In the genomic region with DNA sequence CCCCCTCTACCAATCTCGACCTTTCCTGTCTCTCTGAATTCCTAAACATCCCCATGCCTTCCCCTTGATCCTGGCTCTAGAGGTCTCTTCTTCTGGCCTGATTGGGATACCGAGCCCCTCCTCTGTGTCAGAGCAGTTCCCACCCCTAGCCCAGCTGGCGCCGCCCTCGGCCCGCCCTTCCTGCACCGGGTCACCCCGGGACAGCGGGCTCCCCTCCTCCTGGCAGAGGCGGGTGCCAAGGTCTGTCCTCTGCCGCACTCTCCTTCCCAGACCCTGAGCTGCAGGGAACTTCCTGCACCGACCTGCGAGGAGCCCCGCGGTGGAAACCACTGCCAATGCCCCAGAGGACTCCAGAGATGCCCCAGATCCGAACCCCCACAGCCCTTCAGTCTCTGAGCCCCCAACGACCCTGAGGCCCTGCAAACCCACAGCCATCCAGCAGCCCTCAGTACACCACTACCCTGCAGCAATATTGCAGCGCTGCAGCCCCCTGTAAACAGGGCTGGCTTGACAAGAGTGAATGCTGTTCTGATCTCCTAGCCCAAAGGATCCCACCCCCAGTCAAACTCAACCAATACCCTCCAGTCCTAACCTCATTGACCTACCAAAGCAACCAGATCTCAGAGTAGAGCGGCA, we compare ENCODE assay signal across 8 mouse cellular contexts. TPM values are rescaled to one million over a fixed set of nuclear protein-coding genes. Genes with fewer than 3 reads are reported as not detected.
A peak's percentile ranks its signal among the peaks of the same experiment; 100 is the strongest.
DNase-seq lines count a peak whose midpoint lies in the region; TF ChIP-seq lines count a peak whose summit lies in the region.

No protein-coding gene starts in this region.

- no peak overlapping the region for H3K27ac ChIP-seq in cerebellum, adult 2 months (ENCODE audit: insufficient read depth, low read length)
- peak overlapping the region; percentile 69; the same call in 1 of the 2 replicates for H3K27ac ChIP-seq in hindbrain, embryonic 10.5 days
- H3K27ac ChIP-seq in small intestine, adult 2 months (ENCODE audit: insufficient read depth, low read depth, low read length) = no peak overlapping the region

- H3K4me3 ChIP-seq in cerebellum, adult 2 months (replicated peaks; ENCODE audit: insufficient read depth, low read depth, low read length) = no peak overlapping the region
- peak overlapping the region; percentile 40 for H3K4me3 ChIP-seq in hindbrain, embryonic 10.5 days
- H3K4me3 ChIP-seq in small intestine, adult 2 months (ENCODE audit: low read depth, low read length) = peak overlapping the region; percentile 18

- H3K36me3 ChIP-seq in hindbrain, embryonic 10.5 days = no peaks in the 10 kb centered on the region
- no peaks in the 10 kb centered on the region for H3K36me3 ChIP-seq in small intestine, adult 2 months (ENCODE audit: control insufficient read depth, insufficient read depth, low read length)

- no peaks in the 10 kb centered on the region for H3K27me3 ChIP-seq in cerebellum, adult 2 months (ENCODE audit: control insufficient read depth, insufficient read depth, low read length)
- no peaks in the 10 kb centered on the region for H3K27me3 ChIP-seq in hindbrain, embryonic 10.5 days (ENCODE audit: insufficient read depth, poor library complexity, severe bottlenecking)
- H3K27me3 ChIP-seq in small intestine, adult 2 months (ENCODE audit: control insufficient read depth, insufficient read depth, low read length) = no peaks in the 10 kb centered on the region

- no peaks in the 10 kb centered on the region for H3K9me3 ChIP-seq in hindbrain, embryonic 10.5 days

- H3K4me1 ChIP-seq in cerebellum, adult 2 months (ENCODE audit: control insufficient read depth, insufficient read depth, low read length) = no peaks in the 10 kb centered on the region
- peaks cover 9% of the 10 kb centered on the region for H3K4me1 ChIP-seq in hindbrain, embryonic 10.5 days (replicated peaks)
- H3K4me1 ChIP-seq in small intestine, adult 2 months (ENCODE audit: control insufficient read depth, insufficient read depth, insufficient read length, low read length) = peaks cover 7% of the 10 kb centered on the region

- DNase-seq in R1 (ENCODE audit: low read depth, low spot score) = peak; percentile 13
- peak; percentile 29 to 41 for DNase-seq in cerebellum, adult 2 months
- DNase-seq in gastrocnemius, adult 18-20 months (ENCODE audit: low spot score) = peak; percentile 48
- peak; percentile 11 for DNase-seq in hindbrain, embryonic 10.5 days (ENCODE audit: low spot score)
- DNase-seq in layer of hippocampus, postnatal 36 days = peak; percentile 30 to 33
- peak; percentile 40 to 71 for DNase-seq in lung, postnatal 4 days
- no peak for DNase-seq in spleen, adult 18-20 months

- 9% methylated on average over 19 of the region's 19 CpGs for WGBS in cerebellum, adult 2 months
- WGBS in hindbrain, embryonic 10.5 days = 7% methylated on average over 19 of the region's 19 CpGs
- 7% methylated on average over 19 of the region's 19 CpGs for WGBS in small intestine, adult 2 months

- no peak for TF ChIP-seq CTCF in cerebellum, adult 2 months (IDR thresholded peaks at IDR 0.05; ENCODE audit: borderline replicate concordance, insufficient read depth, low read depth, low read length)
- no peak for TF ChIP-seq CTCF in small intestine, adult 2 months (IDR thresholded peaks at IDR 0.05; ENCODE audit: extremely low read depth, insufficient read length, insufficient replicate concordance, low read depth, low read length)

- no peak for TF ChIP-seq POLR2A in cerebellum, adult 2 months (IDR thresholded peaks at IDR 0.05; ENCODE audit: borderline replicate concordance, insufficient read depth, low read length)
- TF ChIP-seq POLR2A in small intestine, adult 2 months (IDR thresholded peaks at IDR 0.05; ENCODE audit: low read depth, low read length) = no peak

RNA-seq across cellular contexts. Expression of a gene that starts 27.1 kb away (rescaled TPM):
- 5.1 and 5.4 TPM in 2 replicates for polyA plus RNA-seq in cerebellum, adult 2 months (2012; rRNA removed)
- 10 to 100 TPM; 31.7 to 31.9 TPM for total RNA-seq in gastrocnemius, adult 18-20 months (2021)
- polyA plus RNA-seq in hindbrain, embryonic 10.5 days (2016; fragmentation: Nextera tagmentation; extraction: Ambion mirVana) = 0.77 and 0.93 TPM in 2 replicates
- total RNA-seq in layer of hippocampus, postnatal 36 days (2021) = 10 to 100 TPM; 41.4 to 42.7 TPM
- 0.95 and 2.5 TPM in 2 replicates for polyA plus RNA-seq in small intestine, adult 2 months (2012; rRNA removed)

Comparison
In these comparisons a context has a peak if more than half of its experiments do, and no peak if none do; other contexts are left out.
1. DNase-seq: peak in R1 (single experiment), cerebellum, adult 2 months (2 of 2), gastrocnemius, adult 18-20 months (single experiment), hindbrain, embryonic 10.5 days (single experiment), layer of hippocampus, postnatal 36 days (2 of 2) and lung, postnatal 4 days (2 of 2); none in spleen, adult 18-20 months (0 of 2).